Mouse (Mus musculus): ENCODE results near the gene Cers2.

DNA sequence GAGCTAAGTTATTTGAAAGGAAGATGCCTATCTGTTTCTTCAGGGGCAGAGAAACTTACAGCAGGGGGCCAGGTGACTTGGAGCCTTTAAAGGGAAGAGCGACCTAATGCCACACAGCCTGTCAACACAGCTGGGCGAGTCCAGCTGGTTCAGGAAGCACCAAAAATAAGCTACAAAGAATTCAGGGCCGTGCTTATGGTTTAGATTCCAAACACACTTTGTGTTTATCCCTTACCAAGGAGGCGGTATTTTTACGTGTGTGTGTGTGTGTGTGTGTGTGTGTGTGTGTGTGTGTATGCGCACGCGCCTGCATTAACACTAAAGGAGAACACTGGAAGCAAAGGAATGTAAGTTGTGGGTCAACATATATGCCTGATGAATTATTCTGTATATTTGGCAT, 33.8 kb upstream of the Cers2 start:
- TF ChIP-seq CTCF (IDR thresholded peaks at IDR 0.05; ENCODE audit: low read depth, low read length): no peak
- TF ChIP-seq POLR2A (IDR thresholded peaks at IDR 0.05; ENCODE audit: extremely low read depth, insufficient read depth, low read length): no peak

Data from liver, adult 2 months (tissue).